Mouse (Mus musculus) gastrocnemius, adult 8-10 months (tissue): Measurements from ENCODE around the gene Erh. TPM values are rescaled to one million over a fixed set of nuclear protein-coding genes. Genes with fewer than 3 reads are reported as not detected.

Experiments used
- DNase-seq, 2 experiments: peaks; one replicate each; pipeline ENCODE4 v3.0.0; 2022; ENCODE audit warnings: low spot score in 2 of 2
- total RNA-seq, 4 experiments: library from RNA; stranded (reverse); gene quantifications; 2 replicates each; pipeline ENCODE4 v1.2.4; 2022

The Erh gene
- total RNA-seq, 4 experiments from 2014 or later = 15.8 to 25.7 (median 18.7) TPM

DNA sequence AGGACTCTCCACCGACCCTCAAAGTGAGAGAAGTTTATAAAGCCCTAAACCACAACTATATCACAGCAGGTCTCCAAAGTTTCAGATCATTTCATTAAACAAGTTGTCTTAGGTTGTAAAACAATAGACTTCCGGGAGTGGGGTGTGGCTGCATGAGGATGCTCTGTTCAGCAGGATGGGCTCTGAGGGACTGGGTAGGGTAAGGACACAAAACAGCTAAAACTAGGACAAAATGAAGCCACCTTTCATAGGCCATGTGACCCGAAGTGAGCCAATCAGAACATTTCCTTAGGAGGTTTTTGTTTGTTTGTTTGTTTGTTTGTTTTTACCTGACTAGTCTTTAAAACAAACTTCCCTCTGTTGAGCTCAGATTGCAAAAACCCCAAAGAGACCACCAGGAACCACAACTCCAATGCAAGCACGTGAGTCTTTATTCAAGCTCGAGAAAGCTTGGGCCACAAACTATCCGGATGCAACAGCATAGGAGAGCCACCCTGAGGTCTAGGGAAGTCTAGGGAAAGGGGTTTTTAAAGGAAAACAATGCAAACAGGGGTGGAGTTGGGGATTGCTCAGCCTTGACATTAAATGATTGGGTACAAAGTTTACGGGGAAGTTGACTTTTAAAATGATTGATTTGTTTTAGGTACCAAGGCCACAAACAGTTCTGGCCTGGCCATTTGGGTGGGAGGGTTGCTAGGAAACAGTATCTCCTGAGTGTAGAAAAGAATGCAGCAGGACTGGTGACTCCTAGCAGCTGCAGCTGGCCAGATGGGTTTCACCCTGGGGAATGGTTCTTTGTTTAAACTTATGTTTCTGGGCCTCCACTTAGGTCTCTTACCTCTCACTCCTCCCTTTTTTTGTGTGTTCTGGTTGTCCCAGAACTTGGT is 28.5 kb downstream of the Erh start:
- no peak for DNase-seq

DNA sequence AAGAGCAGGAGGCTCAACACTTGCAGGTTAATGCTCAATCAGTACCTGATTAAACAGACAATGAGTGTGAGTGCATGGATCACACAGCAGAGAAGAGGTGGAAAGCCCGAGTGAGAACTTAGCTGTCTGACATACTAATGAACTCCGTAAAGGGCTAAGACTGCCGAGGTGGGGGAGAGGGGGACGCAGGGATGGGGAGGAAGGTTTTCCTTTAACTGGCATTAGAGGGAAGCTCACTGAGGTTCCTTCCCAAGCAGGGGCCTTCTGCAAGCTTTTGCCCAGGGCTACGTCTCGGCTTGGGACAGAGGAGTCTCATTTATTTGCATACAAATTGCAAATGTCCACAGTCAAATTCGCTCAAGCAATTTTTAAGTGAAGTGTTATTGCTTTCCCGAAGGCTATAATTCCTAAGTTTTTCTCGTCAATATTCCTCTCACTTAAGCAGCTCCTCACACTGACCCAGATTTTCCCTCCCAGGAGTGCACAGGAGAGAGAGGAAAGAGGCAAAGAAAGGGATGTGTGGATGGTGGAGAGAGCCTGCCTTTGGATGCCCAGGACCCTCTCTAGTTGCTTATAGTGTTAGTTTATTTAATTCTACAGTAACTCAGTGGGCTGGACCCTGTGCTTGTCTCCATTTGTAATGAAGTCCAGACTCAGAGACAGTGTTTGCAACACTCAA is 31.9 kb downstream of the Erh start:
- DNase-seq = no peak

DNA sequence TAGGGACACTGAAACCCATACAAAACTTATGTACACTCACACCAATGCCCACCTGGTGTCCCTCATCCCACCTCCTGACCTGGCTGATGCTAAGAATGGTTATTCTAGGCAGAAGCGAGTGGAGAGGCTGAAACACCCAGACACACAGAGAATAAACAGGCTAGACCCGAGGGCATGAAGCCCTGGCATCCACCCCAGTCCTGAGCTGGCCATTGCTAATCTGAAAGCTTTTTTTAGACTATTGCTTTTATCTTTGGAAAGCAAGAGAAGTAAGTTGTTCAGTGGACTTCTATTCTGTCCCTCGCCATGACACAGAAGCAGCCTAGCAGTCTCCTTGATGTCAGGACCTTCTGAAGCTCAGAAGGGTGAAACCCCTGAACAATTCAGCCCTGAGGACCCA is 34.2 kb downstream of the Erh start:
- no peak for DNase-seq

DNA sequence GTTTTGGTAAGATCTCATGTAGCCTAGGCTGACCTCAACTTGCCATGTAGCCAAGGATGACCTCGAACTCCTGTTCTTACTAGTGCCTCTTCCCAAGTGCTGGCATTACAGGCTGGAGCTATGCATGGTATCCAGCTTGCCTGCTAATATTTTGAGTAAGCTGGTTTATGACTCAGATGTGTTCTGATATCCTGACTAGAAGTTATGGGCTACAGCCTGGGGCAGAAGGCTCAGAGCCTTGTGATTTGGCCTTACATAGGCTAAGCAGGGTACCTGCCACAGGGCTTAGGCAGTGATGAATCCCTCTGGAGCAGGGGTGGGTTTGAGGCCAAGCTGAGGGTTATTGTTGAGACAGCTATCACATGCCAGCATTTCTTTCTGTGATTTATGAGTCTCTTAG is 35.6 kb downstream of the Erh start:
- DNase-seq = no peak

GRCm38 (mm10) chr12:80604218-80604617 is 39.9 kb downstream of the Erh start:
- no peak for DNase-seq

DNA sequence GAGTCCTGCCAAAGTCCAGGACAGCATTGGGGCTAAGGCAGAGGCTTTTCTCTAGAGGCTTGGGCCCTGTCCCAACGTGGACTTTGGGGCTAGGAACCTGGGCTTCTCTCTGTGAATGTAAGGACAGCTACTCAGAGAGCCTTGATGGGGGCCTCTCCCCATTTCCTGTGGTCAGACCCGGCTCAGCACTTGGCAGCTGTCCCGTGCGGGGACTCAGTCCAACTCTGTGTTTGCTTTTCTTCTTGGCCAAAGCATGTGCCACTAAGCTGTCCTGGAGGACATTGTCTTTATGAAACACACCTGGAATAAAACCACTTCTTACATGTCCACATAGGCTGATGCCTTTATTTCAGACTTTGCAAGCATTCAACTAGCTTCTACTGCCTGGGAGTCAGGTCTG is 40.6 kb downstream of the Erh start:
- DNase-seq = no peak

DNA sequence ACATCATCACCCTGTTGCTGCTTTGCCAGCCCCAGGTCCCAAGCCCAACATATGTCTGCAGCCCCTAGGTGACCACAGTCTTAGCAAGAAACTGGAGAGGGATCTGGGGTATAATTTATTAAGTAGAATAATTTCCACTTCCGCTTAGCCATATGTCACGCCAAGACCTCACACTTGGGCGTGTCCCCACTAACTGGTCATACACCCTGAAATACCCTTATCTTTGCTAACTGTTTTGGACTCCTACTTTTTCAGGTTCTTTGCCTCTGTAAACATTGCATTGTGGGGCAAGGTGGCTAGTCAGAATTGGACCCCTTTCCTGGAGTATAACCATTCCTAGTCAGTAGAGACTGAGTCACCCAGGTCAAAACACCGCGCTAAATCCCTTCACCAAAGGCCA is 41.7 kb downstream of the Erh start:
- DNase-seq = no peak

DNA sequence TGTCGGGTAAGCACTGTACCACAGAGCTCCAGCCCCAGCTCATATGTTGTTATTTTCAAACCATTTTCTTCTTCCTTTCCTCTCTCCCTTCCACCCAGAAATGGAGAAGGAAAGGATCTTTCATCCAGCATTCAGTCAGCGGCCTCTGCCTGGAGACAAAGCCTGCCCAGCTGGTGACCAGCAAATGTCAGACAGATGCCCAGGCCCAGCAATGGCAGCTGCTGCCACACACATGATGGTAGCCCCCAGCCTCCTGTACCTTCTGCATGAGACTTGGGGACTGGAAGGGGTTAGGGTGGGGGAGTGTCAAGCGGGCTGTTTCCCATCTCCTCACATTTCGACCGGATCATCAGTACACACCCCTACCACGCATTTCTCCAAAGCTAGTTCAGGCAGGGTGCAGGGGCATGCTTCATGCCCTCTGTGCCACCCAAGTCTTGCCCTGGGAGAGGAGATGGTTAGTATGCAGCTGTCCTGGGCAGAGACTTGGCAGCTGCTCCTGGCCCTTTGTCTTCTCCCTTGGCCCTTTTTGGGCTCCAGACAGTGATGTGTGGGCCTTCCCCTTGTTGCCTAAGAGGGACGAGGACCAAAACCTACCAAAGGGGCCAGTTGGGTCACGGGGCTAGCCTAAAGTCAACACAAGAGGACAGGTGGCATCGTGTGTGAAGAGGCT is 42.4 kb downstream of the Erh start:
- no peak for DNase-seq

- peak; percentile 31 to 45 for DNase-seq
These were observed 45.4 kb downstream of the Erh start for GRCm38 (mm10) chr12:80598756-80599155.

- DNase-seq = no peak
These were observed 45.9 kb downstream of the Erh start for GRCm38 (mm10) chr12:80598236-80598635.

- no peak for DNase-seq
These were observed 48.2 kb downstream of the Erh start for GRCm38 (mm10) chr12:80595968-80596367.

GRCm38 (mm10) chr12:80595566-80595965 is 48.6 kb downstream of the Erh start:
- DNase-seq = no peak

DNA sequence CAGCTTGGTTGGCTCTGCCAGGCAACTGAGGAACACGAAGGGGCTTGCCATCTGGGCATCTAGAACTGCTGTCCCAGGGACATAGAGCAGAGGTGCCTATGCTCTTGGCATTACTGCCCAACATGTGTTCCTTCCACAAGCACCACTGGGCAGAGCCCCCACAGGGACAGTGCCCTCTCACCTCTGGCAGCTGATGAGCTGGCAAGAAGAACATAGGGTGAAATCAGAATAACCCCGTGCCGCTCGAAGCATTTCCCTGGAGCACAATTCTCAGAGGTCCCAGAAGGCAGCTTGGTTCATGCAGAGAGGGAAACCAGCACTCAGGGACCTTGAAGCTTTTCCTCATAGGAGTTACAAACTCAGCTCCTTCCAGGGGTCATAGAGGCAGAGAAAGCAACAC is 49.4 kb downstream of the Erh start:
- no peak for DNase-seq

GRCm38 (mm10) chr12:80594141-80594540 is 50.0 kb downstream of the Erh start:
- no peak for DNase-seq

DNA sequence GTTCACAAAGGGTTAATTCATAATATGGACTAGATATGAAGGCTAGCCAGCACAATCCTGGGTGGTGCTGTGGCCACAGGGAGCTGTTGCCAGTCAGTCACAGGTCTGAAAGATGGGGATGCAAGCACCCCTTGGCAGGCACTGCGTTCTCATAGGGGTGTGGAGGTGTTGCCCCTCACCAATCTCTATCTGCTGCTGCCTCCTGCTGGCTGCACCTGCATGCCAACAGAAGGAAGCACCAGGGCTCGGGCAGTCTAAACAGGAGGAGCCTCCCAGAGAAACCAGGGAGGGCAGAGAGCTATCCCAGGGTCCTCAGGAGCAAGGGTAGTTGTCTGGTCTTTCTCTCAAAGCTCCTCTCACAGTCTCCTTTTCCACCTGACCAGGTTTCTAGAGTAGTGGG is 59.2 kb downstream of the Erh start:
- no peak for DNase-seq

Other genes with a start within 250 kb of the Erh start
- gene Dcaf5, start 207.7 kb downstream of the Erh start, total RNA-seq = 10 to 100 TPM; 45.9 to 66.0 (median 50.9) TPM
- 10 to 100 TPM; 30.6 to 39.1 (median 34.5) TPM for gene Exd2, start 181.2 kb downstream of the Erh start, total RNA-seq
- gene Galnt16, start 126.1 kb downstream of the Erh start, total RNA-seq = 1 to 10 TPM; 1.6 to 2.4 (median 1.8) TPM
- gene Slc39a9, start 458 bp downstream of the Erh start, total RNA-seq = 1 to 10 TPM; 5.7 to 9.3 (median 7.8) TPM
- 1 to 10 TPM in 1 of 4 experiments, under 1 TPM in 2, not detected in 1; 0.27 to 1.0 (median 0.65) TPM for gene Plekhd1, start 48.2 kb upstream of the Erh start, total RNA-seq
- not detected for gene Ccdc177, start 116.3 kb upstream of the Erh start, total RNA-seq
- gene Susd6, start 146.2 kb upstream of the Erh start, total RNA-seq = 10 to 100 TPM; 39.3 to 51.9 (median 44.3) TPM